Mouse (Mus musculus) liver, adult 2 months (tissue): Measurements from ENCODE around the gene Otop2. TPM values are rescaled to one million over a fixed set of nuclear protein-coding genes. Genes with fewer than 3 reads are reported as not detected.
A peak's percentile ranks its signal among the peaks of the same experiment; 100 is the strongest.

ENCODE experiments used
- DNase-seq: peaks from one replicate; pipeline ENCODE4 v3.0.0-alpha.2; 2011; ENCODE audit warnings: low read depth, low spot score; ENCODE audit errors: extremely low read depth
- H3K27ac ChIP-seq: fragments of 200-500 bp; replicated peaks from 2 replicates; pipeline ENCODE4 v1.5.1; 2012; ENCODE audit warnings: low read depth, mild to moderate bottlenecking, control low read depth, inconsistent platforms, low read length; ENCODE audit not compliant: insufficient read depth
- H3K27me3 ChIP-seq: fragments of 200-500 bp; 2 replicates; pipeline ENCODE4 v1.6.1; 2012; ENCODE audit warnings: mild to moderate bottlenecking, moderate library complexity, low read length, inconsistent platforms; ENCODE audit not compliant: control insufficient read depth, insufficient read depth
- H3K36me3 ChIP-seq: fragments of 200-500 bp; 2 replicates; pipeline ENCODE4 v1.6.1; 2012; ENCODE audit warnings: low read length, inconsistent platforms; ENCODE audit not compliant: control insufficient read depth, insufficient read depth
- H3K4me1 ChIP-seq: fragments of 200-500 bp; 2 replicates; pipeline ENCODE4 v1.6.1; 2011; ENCODE audit warnings: low read length; ENCODE audit not compliant: control insufficient read depth, insufficient read depth
- H3K4me3 ChIP-seq: fragments of 200-500 bp; 2 replicates; pipeline ENCODE4 v1.5.1; 2011; ENCODE audit warnings: low read depth, mild to moderate bottlenecking, control low read depth, low read length, moderate library complexity; ENCODE audit not compliant: insufficient read depth
- H3K79me2 ChIP-seq: fragments of 200-500 bp; 2 replicates; pipeline ENCODE4 v1.6.1; 2012; ENCODE audit warnings: inconsistent platforms, mild to moderate bottlenecking, low read length, moderate library complexity; ENCODE audit not compliant: control insufficient read depth, insufficient read depth
- H3K9ac ChIP-seq: fragments of 200-500 bp; 2 replicates; pipeline ENCODE4 v1.6.1; 2012; ENCODE audit warnings: low read depth, mild to moderate bottlenecking, control low read depth, inconsistent platforms, low read length
- CTCF ChIP-seq: fragments of 200-500 bp; IDR thresholded peaks from 2 replicates; pipeline ENCODE4 v1.5.1; 2011; ENCODE audit warnings: low read depth, low read length, control low read depth
- POLR2A ChIP-seq: fragments of 200-500 bp; IDR thresholded peaks from 2 replicates; pipeline ENCODE4 v1.6.1; 2011; ENCODE audit warnings: low read length, control low read depth; ENCODE audit not compliant: insufficient read depth; ENCODE audit errors: extremely low read depth
- WGBS: fragments of 180-500 bp; shearing (Covaris S2); methylation state at CpG from one replicate; pipeline ENCODE4 v1.1.7; 2018; 5-methylcytosine and 5-hydroxymethylcytosine counted together
- polyA plus RNA-seq: library from polyadenylated mRNA; depleted of rRNA; stranded (reverse); fragments of >200 nt; gene quantifications from 2 replicates; pipeline ENCODE4 v1.2.3, GENCODE M21; 2012
- total RNA-seq: library from RNA; depleted of rRNA; stranded (reverse); fragments of >200 nt; gene quantifications from 2 replicates; pipeline ENCODE4 v1.2.3, GENCODE M21; 2014

The Otop2 gene
- total and polyA plus RNA-seq, 2 experiments = not detected

DNA sequence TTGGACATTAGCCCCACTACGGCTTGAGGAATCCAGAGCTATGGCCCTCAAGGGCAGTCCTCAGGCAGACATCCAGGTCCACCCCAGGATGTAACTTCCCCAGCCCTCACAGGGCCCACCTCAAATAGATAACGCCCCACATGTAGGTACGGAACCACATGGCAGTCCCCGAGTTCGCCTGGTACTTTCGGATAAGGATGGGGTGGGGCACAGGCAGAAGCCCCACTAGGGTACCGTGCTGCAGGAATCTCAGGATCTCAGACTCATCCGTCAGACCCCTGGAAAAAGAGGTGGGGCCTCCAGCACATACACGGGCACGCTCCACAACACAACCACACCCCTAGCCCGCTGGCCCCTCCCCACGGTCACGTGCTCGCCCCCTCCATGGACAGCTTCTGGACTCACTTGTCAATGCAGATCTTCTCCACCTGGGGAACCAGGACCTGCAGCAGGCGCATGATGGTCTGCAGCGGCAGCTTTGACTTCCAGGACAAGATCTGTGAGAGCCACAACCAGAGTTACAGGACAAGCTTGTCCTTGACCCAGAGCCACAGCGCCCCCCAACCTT, 41.8 kb downstream of the Otop2 start:
- no peaks in the 10 kb centered on the region for H3K79me2 ChIP-seq
- no peak for DNase-seq
- H3K36me3 ChIP-seq = no peaks in the 10 kb centered on the region
- 58% methylated on average over 17 of the region's 17 CpGs for WGBS
- H3K4me3 ChIP-seq = no peak overlapping the region
- H3K27ac ChIP-seq = no peak overlapping the region
- H3K27me3 ChIP-seq = peaks cover 7% of the 10 kb centered on the region; the same call in 1 of the 2 replicates
- TF ChIP-seq POLR2A (no peak), CTCF (no peak)
- H3K9ac ChIP-seq = no peak overlapping the region
- no peaks in the 10 kb centered on the region for H3K4me1 ChIP-seq

DNA sequence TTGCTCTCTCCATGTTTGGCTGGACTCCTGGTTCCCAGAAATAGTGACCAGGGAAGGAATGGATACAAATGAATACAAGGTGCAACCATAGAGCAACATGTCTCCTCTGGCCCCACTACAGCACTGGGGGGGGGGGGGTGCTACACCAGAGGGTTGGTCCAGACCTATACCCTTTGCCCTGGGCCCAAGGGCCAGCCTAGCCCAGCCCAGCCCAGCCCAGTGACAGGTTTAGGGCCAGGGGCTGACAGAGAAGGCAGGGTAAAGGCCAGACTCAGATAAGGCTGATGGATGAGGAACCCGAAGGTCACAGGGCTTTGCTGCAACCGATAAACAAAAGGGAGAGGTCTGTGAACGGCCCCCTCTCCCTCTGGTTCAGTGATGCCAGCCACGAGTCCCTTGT, 43.0 kb downstream of the Otop2 start:
- H3K4me1 ChIP-seq = no peaks in the 10 kb centered on the region
- no peaks in the 10 kb centered on the region for H3K36me3 ChIP-seq
- H3K79me2 ChIP-seq = no peaks in the 10 kb centered on the region
- H3K27me3 ChIP-seq = no peaks in the 10 kb centered on the region
- no peak overlapping the region for H3K27ac ChIP-seq
- 53% methylated on average over 4 of the region's 4 CpGs for WGBS
- TF ChIP-seq POLR2A (no peak), CTCF (no peak)
- no peak overlapping the region for H3K4me3 ChIP-seq
- no peak for DNase-seq
- no peak overlapping the region for H3K9ac ChIP-seq

DNA sequence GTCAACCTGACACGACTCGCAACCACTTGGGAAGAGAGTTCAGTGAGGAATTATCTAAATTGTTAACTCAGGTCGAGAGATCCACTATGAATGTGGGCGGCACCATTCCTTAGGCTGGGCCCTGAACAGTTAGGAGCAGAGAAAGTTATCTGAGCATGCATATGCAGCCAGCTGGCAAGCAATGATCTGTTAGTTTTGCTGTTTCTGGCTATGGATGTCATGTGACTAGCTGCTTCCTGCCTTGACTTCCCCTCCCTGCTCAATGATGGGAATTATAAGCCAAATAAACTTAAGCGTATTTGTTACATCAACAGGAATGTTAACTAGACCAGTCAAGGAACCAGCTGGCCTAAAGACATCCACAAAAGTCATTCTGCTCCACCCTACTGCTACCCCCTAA, 46.4 kb downstream of the Otop2 start:
- no peak overlapping the region for H3K9ac ChIP-seq
- H3K79me2 ChIP-seq = no peaks in the 10 kb centered on the region
- 88% methylated on average over 5 of the region's 5 CpGs for WGBS
- no peaks in the 10 kb centered on the region for H3K4me1 ChIP-seq
- no peak for DNase-seq
- H3K27ac ChIP-seq = no peak overlapping the region
- no peaks in the 10 kb centered on the region for H3K36me3 ChIP-seq
- TF ChIP-seq POLR2A = no peak
- TF ChIP-seq CTCF = no peak
- no peak overlapping the region for H3K4me3 ChIP-seq
- H3K27me3 ChIP-seq = no peaks in the 10 kb centered on the region

DNA sequence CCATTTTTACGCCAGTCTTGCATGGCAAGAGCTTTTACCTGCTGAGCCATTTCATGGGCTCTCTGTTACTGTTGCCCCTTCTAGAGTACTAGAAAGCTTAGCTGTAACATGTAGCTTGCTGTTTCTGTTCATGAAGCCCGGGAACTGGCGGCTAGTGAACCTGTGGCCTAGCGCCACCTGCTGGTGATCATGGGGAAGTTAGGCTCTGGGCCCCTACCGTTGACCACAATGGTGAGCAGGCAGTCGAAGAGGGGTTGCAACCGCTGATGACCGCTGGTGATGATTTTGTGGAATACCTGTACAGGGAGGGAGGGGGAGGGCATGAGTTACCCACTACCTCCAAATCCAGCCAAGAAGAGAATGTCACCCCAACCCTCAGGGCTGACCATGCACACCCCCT, 47.2 kb downstream of the Otop2 start:
- no peak overlapping the region for H3K9ac ChIP-seq
- 7% methylated on average over 8 of the region's 8 CpGs for WGBS
- no peak for TF ChIP-seq POLR2A
- TF ChIP-seq CTCF = peak; percentile 99
- H3K27me3 ChIP-seq = no peaks in the 10 kb centered on the region
- no peak overlapping the region for H3K27ac ChIP-seq
- no peaks in the 10 kb centered on the region for H3K4me1 ChIP-seq
- peak; percentile 44 for DNase-seq
- no peak overlapping the region for H3K4me3 ChIP-seq
- H3K36me3 ChIP-seq = no peaks in the 10 kb centered on the region
- H3K79me2 ChIP-seq = no peaks in the 10 kb centered on the region

DNA sequence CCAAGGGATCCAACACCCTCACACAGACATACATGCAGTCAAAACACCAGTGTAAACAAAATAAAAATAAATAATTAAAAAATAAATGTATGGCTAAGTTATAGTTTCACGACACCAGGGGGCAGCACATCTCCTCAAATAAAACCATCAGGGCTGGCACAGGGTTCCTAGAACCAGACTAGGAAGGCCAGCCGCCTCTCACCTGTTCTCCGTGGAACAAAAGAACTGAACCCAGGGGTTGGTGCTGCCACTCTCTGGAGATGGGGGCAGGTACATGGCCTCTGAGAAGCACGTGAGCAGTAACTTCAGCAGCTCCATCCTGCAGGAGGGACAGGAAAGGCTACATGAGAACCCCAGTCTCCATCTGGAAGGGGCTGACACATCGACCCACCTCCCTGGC, 51.5 kb downstream of the Otop2 start:
- H3K27me3 ChIP-seq = no peaks in the 10 kb centered on the region
- no peaks in the 10 kb centered on the region for H3K79me2 ChIP-seq
- TF ChIP-seq CTCF (no peak; the same call in 1 of the 2 replicates), POLR2A (no peak)
- no peak overlapping the region for H3K9ac ChIP-seq
- no peak overlapping the region for H3K4me3 ChIP-seq
- WGBS = 20% methylated on average over 5 of the region's 5 CpGs
- no peak overlapping the region for H3K27ac ChIP-seq
- no peaks in the 10 kb centered on the region for H3K4me1 ChIP-seq
- peak; percentile 57 for DNase-seq
- no peaks in the 10 kb centered on the region for H3K36me3 ChIP-seq

DNA sequence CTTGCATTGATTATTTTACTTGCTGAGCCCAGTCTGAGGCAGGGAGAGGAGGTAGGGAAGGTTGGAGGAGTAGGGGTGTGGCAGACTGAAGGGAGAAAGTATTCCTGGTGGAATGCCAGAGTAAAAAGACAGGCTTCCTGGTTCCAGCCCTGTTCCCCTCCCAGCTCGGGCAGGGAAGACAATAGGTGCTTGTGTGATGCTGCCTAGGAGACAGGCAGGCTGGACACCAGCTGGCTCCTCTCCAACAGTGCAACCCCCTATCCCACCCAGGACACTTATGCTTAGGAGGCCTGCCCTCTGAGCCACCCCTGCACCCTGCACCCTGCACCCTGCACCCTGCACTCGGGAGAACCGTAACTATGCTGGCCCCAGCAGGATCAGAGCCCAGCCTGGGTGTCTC, 52.3 kb downstream of the Otop2 start:
- WGBS = 74% methylated on average over 3 of the region's 3 CpGs
- DNase-seq = no peak
- Histone ChIP-seq H3K36me3 (no peaks in the 10 kb centered on the region), H3K27ac (no peak overlapping the region), H3K4me3 (no peak overlapping the region), H3K4me1 (no peaks in the 10 kb centered on the region), H3K27me3 (no peaks in the 10 kb centered on the region), H3K9ac (no peak overlapping the region), H3K79me2 (no peaks in the 10 kb centered on the region)
- no peak for TF ChIP-seq POLR2A
- no peak for TF ChIP-seq CTCF
